Mouse (Mus musculus) MEL (cell line): ENCODE measurements around the gene Htr1a. TPM values are rescaled to one million over a fixed set of nuclear protein-coding genes. Genes with fewer than 3 reads are reported as not detected.

Experiments used
- DNase-seq: peaks from one replicate; pipeline ENCODE4 v3.0.0; 2011; ENCODE audit warnings: low read depth, low spot score
- H3K27ac ChIP-seq: 2 replicates; pipeline ENCODE4 v1.5.1; 2012; ENCODE audit warnings: low read depth, mild to moderate bottlenecking, control low read depth, low read length, moderate library complexity; ENCODE audit not compliant: control insufficient read depth
- H3K27me3 ChIP-seq, 2 experiments: fragments of 150-350 bp in 1 of 2; sonication (generic) in 1 of 2; 2 replicates each; pipeline ENCODE4 v1.6.1; 2012; ENCODE audit warnings: low read length in 2 of 2, mild to moderate bottlenecking in 2 of 2, improper control_type of control experiment in 1 of 2, moderate library complexity in 1 of 2; ENCODE audit not compliant: insufficient read depth in 2 of 2, control insufficient read depth in 1 of 2
- H3K36me3 ChIP-seq, 2 experiments: 2 replicates each; pipeline ENCODE4 v1.6.1; 2012 to 2014; ENCODE audit warnings: low read length in 2 of 2, improper control_type of control experiment in 1 of 2, inconsistent platforms in 1 of 2, mild to moderate bottlenecking in 1 of 2; ENCODE audit not compliant: insufficient read depth in 2 of 2, control insufficient read depth in 1 of 2
- H3K4me1 ChIP-seq, 2 experiments: fragments of 150-350 bp in 1 of 2; sonication (generic) in 1 of 2; 2 replicates each; pipeline ENCODE4 v1.6.1; 2012; ENCODE audit warnings: low read length in 2 of 2, improper control_type of control experiment in 1 of 2, mild to moderate bottlenecking in 1 of 2; ENCODE audit not compliant: insufficient read depth in 2 of 2, control insufficient read depth in 1 of 2
- H3K4me3 ChIP-seq, 2 experiments: fragments of 150-350 bp in 1 of 2; sonication (generic) in 1 of 2; 2 replicates each; pipeline ENCODE4 v1.5.1; 2012; ENCODE audit warnings: low read depth in 2 of 2, low read length in 2 of 2, mild to moderate bottlenecking in 2 of 2, moderate library complexity in 2 of 2, control low read depth in 1 of 2, improper control_type of control experiment in 1 of 2; ENCODE audit not compliant: control insufficient read depth in 1 of 2, insufficient read depth in 1 of 2
- H3K79me2 ChIP-seq: 2 replicates; pipeline ENCODE4 v1.6.1; 2012; ENCODE audit warnings: mild to moderate bottlenecking, low read length, moderate library complexity; ENCODE audit not compliant: control insufficient read depth, poor library complexity, insufficient read depth
- H3K9ac ChIP-seq: 2 replicates; pipeline ENCODE4 v1.6.1; 2012; ENCODE audit warnings: low read depth, mild to moderate bottlenecking, control low read depth, low read length, moderate library complexity; ENCODE audit not compliant: control insufficient read depth, poor library complexity, severe bottlenecking
- H3K9me3 ChIP-seq: fragments of 150-350 bp; sonication (generic); replicated peaks from 2 replicates; pipeline ENCODE4 v1.6.1; 2012; ENCODE audit warnings: mild to moderate bottlenecking, low read length, improper control_type of control experiment, moderate library complexity; ENCODE audit not compliant: insufficient read depth
- CTCF ChIP-seq, 3 experiments: IDR thresholded peaks in 2 of 3; conservative IDR thresholded peaks in 1 of 3; 2 replicates each; pipeline ENCODE4 v1.5.1; 2011 to 2012; ENCODE audit warnings: low read length in 3 of 3, low read depth in 2 of 3, mild to moderate bottlenecking in 2 of 3, improper control_type of control experiment in 1 of 3, inconsistent platforms in 1 of 3, mixed read lengths in 1 of 3, moderate library complexity in 1 of 3; ENCODE audit not compliant: control insufficient read depth in 1 of 3, insufficient read depth in 1 of 3, poor library complexity in 1 of 3, severe bottlenecking in 1 of 3
- EP300 ChIP-seq, 2 experiments: IDR thresholded peaks; 2 replicates each; pipeline ENCODE4 v1.6.1; 2011; ENCODE audit warnings: improper control_type of control experiment in 2 of 2, low read length in 2 of 2, low read depth in 1 of 2, mild to moderate bottlenecking in 1 of 2
- ETS1 ChIP-seq: IDR thresholded peaks from 2 replicates; pipeline ENCODE4 v1.6.1; 2012; ENCODE audit warnings: low read depth, mild to moderate bottlenecking, inconsistent platforms, low read length, improper control_type of control experiment, moderate library complexity
- GABPA ChIP-seq: IDR thresholded peaks from 2 replicates; pipeline ENCODE4 v1.6.1; 2012; ENCODE audit warnings: low read depth, mild to moderate bottlenecking, inconsistent platforms, low read length, improper control_type of control experiment, moderate library complexity
- GATA1 ChIP-seq: IDR thresholded peaks from 2 replicates; pipeline ENCODE4 v1.6.1; 2011; ENCODE audit warnings: low read depth, low read length, improper control_type of control experiment
- JUND ChIP-seq: IDR thresholded peaks from 2 replicates; pipeline ENCODE4 v1.6.1; 2011; ENCODE audit warnings: low read depth, mild to moderate bottlenecking, improper control_type of control experiment, low read length
- KAT2A ChIP-seq: conservative IDR thresholded peaks from 2 replicates; pipeline ENCODE4 v1.6.1; 2012; ENCODE audit warnings: low read depth, low read length, improper control_type of control experiment, inconsistent platforms
- MAFK ChIP-seq: IDR thresholded peaks from 2 replicates; pipeline ENCODE4 v1.6.1; 2011; ENCODE audit warnings: low read depth, mild to moderate bottlenecking, low read length, improper control_type of control experiment, borderline replicate concordance
- MAX ChIP-seq: IDR thresholded peaks from 2 replicates; pipeline ENCODE4 v1.6.1; 2011; ENCODE audit warnings: low read length, improper control_type of control experiment
- MAZ ChIP-seq: IDR thresholded peaks from 2 replicates; pipeline ENCODE4 v1.6.1; 2012; ENCODE audit warnings: low read depth, mild to moderate bottlenecking, inconsistent platforms, low read length, improper control_type of control experiment
- MEF2A ChIP-seq: IDR thresholded peaks from 2 replicates; pipeline ENCODE4 v1.6.1; 2014; ENCODE audit warnings: low read depth, mild to moderate bottlenecking, inconsistent platforms, low read length, improper control_type of control experiment; ENCODE audit not compliant: poor library complexity, insufficient replicate concordance, severe bottlenecking; ENCODE audit errors: extremely low read depth
- MYB ChIP-seq: IDR thresholded peaks from 2 replicates; pipeline ENCODE4 v1.6.1; 2011; ENCODE audit warnings: mild to moderate bottlenecking, low read depth, low read length, improper control_type of control experiment
- NELFE ChIP-seq: IDR thresholded peaks from 2 replicates; pipeline ENCODE4 v1.6.1; 2011; ENCODE audit warnings: low read depth, low read length, improper control_type of control experiment
- POLR2AphosphoS2 ChIP-seq: IDR thresholded peaks from 2 replicates; pipeline ENCODE4 v1.6.1; 2011; ENCODE audit warnings: low read length, improper control_type of control experiment
- RCOR1 ChIP-seq: IDR thresholded peaks from 2 replicates; pipeline ENCODE4 v1.6.1; 2012; ENCODE audit warnings: low read depth, mild to moderate bottlenecking, inconsistent platforms, low read length, improper control_type of control experiment
- TCF12 ChIP-seq: IDR thresholded peaks from 2 replicates; pipeline ENCODE4 v1.6.1; 2014; ENCODE audit warnings: low read depth, mild to moderate bottlenecking, inconsistent platforms, low read length, improper control_type of control experiment, moderate library complexity
- USF1 ChIP-seq: IDR thresholded peaks from 2 replicates; pipeline ENCODE4 v1.6.1; 2014; ENCODE audit warnings: low read depth, mild to moderate bottlenecking, inconsistent platforms, low read length, improper control_type of control experiment, moderate library complexity
- ZKSCAN1 ChIP-seq: IDR thresholded peaks from 2 replicates; pipeline ENCODE4 v1.6.1; 2012; ENCODE audit warnings: low read depth, mild to moderate bottlenecking, inconsistent platforms, low read length, improper control_type of control experiment, moderate library complexity
- ZMIZ1 ChIP-seq: IDR thresholded peaks from 2 replicates; pipeline ENCODE4 v1.6.1; 2012; ENCODE audit warnings: low read depth, mild to moderate bottlenecking, inconsistent platforms, low read length, improper control_type of control experiment, moderate library complexity
- polyA plus RNA-seq, 2 experiments: library from polyadenylated mRNA; stranded (reverse) in 1 of 2; unstranded in 1 of 2; fragments of >175 nt in 1 of 2; fragments of >200 nt in 1 of 2; gene quantifications; 2 replicates each; pipeline versions ENCODE4 v1.2.1 to v1.2.4; 2012; ENCODE audit warnings: low replicate concordance in 2 of 2, low read depth in 1 of 2; ENCODE audit not compliant: insufficient read length in 2 of 2, insufficient read depth in 1 of 2, missing spikeins in 1 of 2
- total RNA-seq: library from RNA; depleted of rRNA; stranded (reverse); fragments of 300-350 nt; gene quantifications from 2 replicates; pipeline ENCODE4 v1.2.3, GENCODE M21; 2012

Gene Htr1a
- total and polyA plus RNA-seq, 3 experiments: not detected

- Histone ChIP-seq H3K4me1 (no peaks in the 10 kb centered on the region), H3K27ac (no peak overlapping the region), H3K36me3 (no peaks in the 10 kb centered on the region), H3K9ac (no peak overlapping the region), H3K9me3 (no peaks in the 10 kb centered on the region), H3K79me2 (no peaks in the 10 kb centered on the region), H3K4me3 (no peak overlapping the region), H3K27me3 (peaks cover 0 to 2% of the 10 kb centered on the region in 2 experiments; a peak in 1 of 4 replicates)
- DNase-seq: no peak
- TF ChIP-seq ZKSCAN1 (no peak), EP300 (IDR thresholded peaks at IDR 0.05; ENCODE audit: low read depth in 1 of 2, low read length in 2 of 2) (no peak), NELFE (no peak), MEF2A (no peak), POLR2AphosphoS2 (no peak), MAX (no peak), TCF12 (no peak), ETS1 (no peak), JUND (no peak), MYB (no peak), USF1 (no peak), ZMIZ1 (no peak), MAZ (no peak), KAT2A (no peak), CTCF (IDR thresholded peaks at IDR 0.05 in 2 of 3, conservative IDR thresholded peaks at IDR 0.05 in 1 of 3; ENCODE audit: control insufficient read depth in 1 of 3, insufficient read depth in 1 of 3, low read depth in 2 of 3, low read length in 3 of 3, poor library complexity in 1 of 3, severe bottlenecking in 1 of 3) (no peak), GATA1 (no peak), MAFK (no peak), GABPA (no peak), RCOR1 (no peak)
Measured at GRCm38 (mm10) chr13:105412327-105412722, 31.1 kb upstream of the Htr1a start.

DNA sequence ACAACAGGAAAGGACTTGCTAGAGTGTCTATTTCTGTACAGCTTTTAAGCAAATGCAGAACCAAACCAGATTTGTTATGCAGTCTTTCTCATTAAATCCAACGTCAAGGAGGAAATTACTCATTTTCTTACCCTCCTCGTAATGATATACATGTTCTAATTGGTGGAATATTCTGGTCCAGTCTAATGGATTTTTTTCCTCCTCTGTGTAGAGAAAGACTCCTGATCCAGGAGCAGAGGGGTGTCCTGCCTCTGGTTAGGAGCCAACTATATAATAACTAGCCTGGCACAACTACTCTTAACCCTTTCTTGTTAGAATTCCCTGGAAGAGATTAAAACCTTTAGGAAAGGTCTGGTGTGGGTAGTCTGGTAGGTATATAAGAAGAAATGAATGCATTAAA lies 10.3 kb upstream of the Htr1a start:
- Histone ChIP-seq H3K27ac (no peak overlapping the region), H3K4me1 (no peaks in the 10 kb centered on the region), H3K4me3 (no peak overlapping the region)
- DNase-seq: no peak
- no peak for TF ChIP-seq MAZ
- TF ChIP-seq, all 39 proteins: peak for 0
- Histone ChIP-seq H3K79me2 (no peaks in the 10 kb centered on the region), H3K9me3 (no peaks in the 10 kb centered on the region), H3K36me3 (no peaks in the 10 kb centered on the region), H3K27me3 (no peaks in the 10 kb centered on the region), H3K9ac (no peak overlapping the region)
